Mouse (Mus musculus) E14TG2a.4 (cell line): ENCODE data around the gene Nop2.

ENCODE experiments used
- CTCF ChIP-seq: conservative IDR thresholded peaks from 2 replicates; pipeline ENCODE4 v1.5.1; 2014; ENCODE audit warnings: low read length
- POU5F1 ChIP-seq: IDR thresholded peaks from 2 replicates; pipeline ENCODE4 v1.6.1; 2014; ENCODE audit warnings: low read length, borderline replicate concordance

DNA sequence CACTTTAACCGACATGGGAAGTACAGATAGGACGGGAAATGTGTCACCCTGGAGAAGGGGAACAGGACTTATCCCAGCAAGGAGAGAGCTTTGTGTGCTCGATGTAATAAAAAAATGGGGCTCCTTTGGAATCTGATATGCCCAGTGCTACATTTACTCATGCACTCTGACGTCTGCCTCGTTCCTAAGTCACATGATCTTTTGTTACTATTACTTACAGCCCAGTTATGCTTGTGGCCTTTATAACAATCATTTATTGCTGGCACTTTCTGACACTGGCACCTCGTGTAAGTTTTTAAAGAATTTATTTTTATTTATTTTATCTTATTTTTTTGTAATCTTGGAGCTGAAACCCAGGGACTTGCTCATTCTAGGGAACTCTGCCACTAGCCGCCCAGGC is 61.7 kb downstream of the Nop2 start:
- TF ChIP-seq CTCF (no peak), POU5F1 (no peak)
